In the genomic region with DNA sequence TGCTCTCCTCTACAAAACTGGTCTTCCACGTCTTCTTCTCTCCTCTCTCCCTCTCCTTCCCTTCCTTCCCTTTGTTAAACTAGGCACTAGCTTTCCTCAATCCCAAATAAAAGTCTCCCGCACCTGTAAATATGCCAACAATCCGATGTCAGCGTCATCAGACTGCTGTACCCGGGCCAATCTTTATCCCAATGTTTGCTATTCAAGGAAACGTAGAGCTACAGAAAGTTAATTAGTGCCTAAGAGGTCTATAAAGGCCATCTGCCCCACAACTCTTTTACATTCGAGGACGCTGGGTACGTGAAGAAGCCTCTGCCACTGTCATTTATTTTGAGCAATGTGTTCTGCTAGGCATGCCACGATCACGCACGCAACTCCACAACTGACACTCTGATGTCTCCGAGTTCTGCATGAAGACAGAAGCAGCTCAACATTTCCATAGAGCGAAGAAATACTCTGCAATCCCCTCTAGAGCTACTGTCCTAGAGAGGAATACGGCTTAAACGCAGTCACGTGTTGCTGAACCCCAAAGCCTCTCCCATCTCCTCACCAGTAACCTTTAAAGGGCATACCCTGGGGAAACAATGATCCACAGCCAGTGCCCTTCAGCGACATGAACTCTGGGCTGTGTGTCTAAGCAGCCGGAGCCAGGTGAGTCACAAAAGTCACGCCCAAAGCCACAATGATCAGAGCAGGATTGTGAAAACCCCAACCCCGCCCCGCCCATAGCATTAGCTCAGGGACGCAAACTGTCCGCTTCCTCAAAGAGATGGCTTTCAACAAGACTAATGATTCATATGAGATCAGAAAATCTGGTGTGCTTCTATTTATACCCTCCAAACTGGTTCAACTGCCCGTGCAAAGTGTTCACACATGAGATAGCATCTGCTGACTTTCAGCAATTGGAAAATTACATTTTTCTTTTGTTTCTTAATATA, we compare ENCODE assay signal across 8 mouse cellular contexts.
DNase-seq lines count a peak whose midpoint lies in the region; ATAC-seq and TF ChIP-seq lines count a peak whose summit lies in the region.

No protein-coding gene starts in this region.

- H3K4me3 ChIP-seq in lung, postnatal 0 days (ENCODE audit: low read depth, low read length): no peak overlapping the region
- H3K4me3 ChIP-seq in lung, adult 2 months (replicated peaks; ENCODE audit: extremely low read depth, low read depth, low read length): no peak overlapping the region
- H3K4me3 ChIP-seq in liver, embryonic 13.5 days (replicated peaks): no peak overlapping the region
- no peak overlapping the region for H3K4me3 ChIP-seq in stomach, postnatal 0 days (ENCODE audit: low read depth, low read length)
- H3K4me3 ChIP-seq in midbrain, embryonic 11.5 days (ENCODE audit: low read depth, low read length): no peak overlapping the region

- TF ChIP-seq EP300 in lung, postnatal 0 days (IDR thresholded peaks at IDR 0.05): no peak
- peak; percentile 20 for TF ChIP-seq EP300 in stomach, postnatal 0 days (optimal IDR thresholded peaks at IDR 0.05)

- H3K27ac ChIP-seq in lung, postnatal 0 days (ENCODE audit: low read length): no peak overlapping the region
- no peak overlapping the region for H3K27ac ChIP-seq in liver, embryonic 13.5 days
- H3K27ac ChIP-seq in stomach, postnatal 0 days (replicated peaks): peak overlapping the region; percentile 81
- H3K27ac ChIP-seq in midbrain, embryonic 11.5 days (ENCODE audit: low read depth, low read length): no peak overlapping the region

- peak; percentile 68 for DNase-seq in lung, postnatal 0 days (ENCODE audit: low spot score)
- DNase-seq in lung, adult 2 months: no peak
- peak; percentile 10 for DNase-seq in adrenal gland, adult 8-10 months
- DNase-seq in liver, embryonic 13.5 days: no peak
- peak; percentile 89 for DNase-seq in stomach, postnatal 0 days (ENCODE audit: low spot score)
- no peak for DNase-seq in midbrain, embryonic 11.5 days (ENCODE audit: low spot score, missing footprints)
- no peak for DNase-seq in retina, embryonic 14.5 days (ENCODE audit: low spot score)
- DNase-seq in kidney, postnatal 36 days: no peak

- no peaks in the 10 kb centered on the region for H3K27me3 ChIP-seq in lung, postnatal 0 days (replicated peaks; ENCODE audit: insufficient read depth, low read length)
- no peaks in the 10 kb centered on the region for H3K27me3 ChIP-seq in liver, embryonic 13.5 days
- no peaks in the 10 kb centered on the region for H3K27me3 ChIP-seq in stomach, postnatal 0 days (ENCODE audit: control insufficient read depth, insufficient read depth, low read length)
- no peaks in the 10 kb centered on the region for H3K27me3 ChIP-seq in midbrain, embryonic 11.5 days (ENCODE audit: control insufficient read depth, insufficient read depth, low read length)

- no peak for TF ChIP-seq POLR2A in lung, adult 2 months (IDR thresholded peaks at IDR 0.05; ENCODE audit: borderline replicate concordance, extremely low read depth, low read depth, low read length)

- no peaks in the 10 kb centered on the region for H3K4me1 ChIP-seq in lung, postnatal 0 days (ENCODE audit: insufficient read depth, low read depth, low read length)
- no peaks in the 10 kb centered on the region for H3K4me1 ChIP-seq in lung, adult 2 months (ENCODE audit: control insufficient read depth, insufficient read depth, low read length)
- no peaks in the 10 kb centered on the region for H3K4me1 ChIP-seq in liver, embryonic 13.5 days (replicated peaks)
- no peaks in the 10 kb centered on the region for H3K4me1 ChIP-seq in stomach, postnatal 0 days (replicated peaks; ENCODE audit: control insufficient read depth, insufficient read depth)
- H3K4me1 ChIP-seq in midbrain, embryonic 11.5 days (ENCODE audit: control insufficient read depth, insufficient read depth, low read length): no peaks in the 10 kb centered on the region

- H3K4me2 ChIP-seq in lung, postnatal 0 days (replicated peaks; ENCODE audit: low read depth, low read length): no peak overlapping the region
- peak overlapping the region; percentile 11; the same call in 1 of the 2 replicates for H3K4me2 ChIP-seq in liver, embryonic 13.5 days
- H3K4me2 ChIP-seq in stomach, postnatal 0 days (replicated peaks; ENCODE audit: low read depth): peak overlapping the region; percentile 40; the same call in 1 of the 2 replicates
- H3K4me2 ChIP-seq in midbrain, embryonic 11.5 days: no peak overlapping the region

- H3K36me3 ChIP-seq in lung, postnatal 0 days (ENCODE audit: insufficient read depth, low read length): no peaks in the 10 kb centered on the region
- no peaks in the 10 kb centered on the region for H3K36me3 ChIP-seq in liver, embryonic 13.5 days
- no peaks in the 10 kb centered on the region for H3K36me3 ChIP-seq in stomach, postnatal 0 days (ENCODE audit: control insufficient read depth, insufficient read depth, low read length)
- no peaks in the 10 kb centered on the region for H3K36me3 ChIP-seq in midbrain, embryonic 11.5 days (ENCODE audit: control insufficient read depth, insufficient read depth, low read length)

- no peak overlapping the region for H3K9ac ChIP-seq in lung, postnatal 0 days (replicated peaks; ENCODE audit: low read depth)
- no peak overlapping the region for H3K9ac ChIP-seq in liver, embryonic 13.5 days
- no peak overlapping the region for H3K9ac ChIP-seq in stomach, postnatal 0 days (ENCODE audit: low read length)
- H3K9ac ChIP-seq in midbrain, embryonic 11.5 days (ENCODE audit: low read length): no peak overlapping the region

- no peak for TF ChIP-seq CTCF in lung, postnatal 0 days (IDR thresholded peaks at IDR 0.05)
- TF ChIP-seq CTCF in lung, adult 2 months (IDR thresholded peaks at IDR 0.05; ENCODE audit: insufficient read depth, low read length): no peak
- TF ChIP-seq CTCF in stomach, postnatal 0 days (IDR thresholded peaks at IDR 0.05; ENCODE audit: low read depth): no peak

- peak; percentile 75 for ATAC-seq in lung, postnatal 0 days
- ATAC-seq in liver, embryonic 13.5 days (ENCODE audit: low read depth): no peak
- peak; percentile 98 for ATAC-seq in stomach, postnatal 0 days (ENCODE audit: low FRiP score, low TSS enrichment)
- ATAC-seq in midbrain, embryonic 11.5 days (ENCODE audit: low FRiP score): no peak

- WGBS in lung, postnatal 0 days: 62% methylated on average over 25 of the region's 25 CpGs
- 62% methylated on average over 25 of the region's 25 CpGs for WGBS in lung, adult 2 months
- WGBS in liver, embryonic 13.5 days (ENCODE audit: insufficient replicate concordance): 52% methylated on average over 25 of the region's 25 CpGs
- WGBS in stomach, postnatal 0 days: 51% methylated on average over 25 of the region's 25 CpGs
- 87% methylated on average over 25 of the region's 25 CpGs for WGBS in midbrain, embryonic 11.5 days

- H3K9me3 ChIP-seq in lung, postnatal 0 days (ENCODE audit: low read length): no peaks in the 10 kb centered on the region
- H3K9me3 ChIP-seq in liver, embryonic 13.5 days (replicated peaks): no peaks in the 10 kb centered on the region
- no peaks in the 10 kb centered on the region for H3K9me3 ChIP-seq in stomach, postnatal 0 days (ENCODE audit: control insufficient read depth, low read length)
- no peaks in the 10 kb centered on the region for H3K9me3 ChIP-seq in midbrain, embryonic 11.5 days (ENCODE audit: control insufficient read depth, low read length)

Comparison
In these comparisons a context has a peak if more than half of its experiments do, and no peak if none do; other contexts are left out.
1. DNase-seq: peak in lung, postnatal 0 days (single experiment), adrenal gland, adult 8-10 months (single experiment) and stomach, postnatal 0 days (single experiment); none in lung, adult 2 months (single experiment), liver, embryonic 13.5 days (single experiment), midbrain, embryonic 11.5 days (single experiment), retina, embryonic 14.5 days (single experiment) and kidney, postnatal 36 days (0 of 2).
2. ATAC-seq: peak in lung, postnatal 0 days (single experiment) and stomach, postnatal 0 days (single experiment); none in liver, embryonic 13.5 days (single experiment) and midbrain, embryonic 11.5 days (single experiment).
3. H3K4me2 ChIP-seq: peak in liver, embryonic 13.5 days (single experiment) and stomach, postnatal 0 days (single experiment); none in lung, postnatal 0 days (single experiment) and midbrain, embryonic 11.5 days (single experiment).